Mouse (Mus musculus) limb, embryonic 10.5 days (tissue): ENCODE data around the gene Cyp20a1. TPM values are rescaled to one million over a fixed set of nuclear protein-coding genes. Genes with fewer than 3 reads are reported as not detected.

Experiments used
- DNase-seq: peaks from one replicate; pipeline ENCODE4 v3.0.0-alpha.2; 2017; ENCODE audit warnings: low spot score
- H3K27ac ChIP-seq: fragments of 300-500 bp; sonication (generic); 2 replicates; pipeline ENCODE4 v1.5.1; 2016; ENCODE audit warnings: mild to moderate bottlenecking
- H3K27me3 ChIP-seq: fragments of 300-500 bp; sonication (generic); 2 replicates; pipeline ENCODE4 v1.6.1; 2016; ENCODE audit warnings: low read depth, mild to moderate bottlenecking; ENCODE audit not compliant: poor library complexity, severe bottlenecking
- H3K36me3 ChIP-seq: fragments of 300-500 bp; sonication (generic); 2 replicates; pipeline ENCODE4 v1.6.1; 2016; ENCODE audit warnings: mild to moderate bottlenecking, moderate library complexity
- H3K4me1 ChIP-seq: fragments of 300-500 bp; sonication (generic); 2 replicates; pipeline ENCODE4 v1.6.1; 2016
- H3K4me3 ChIP-seq: fragments of 300-500 bp; sonication (generic); 2 replicates; pipeline ENCODE4 v1.5.1; 2016; ENCODE audit warnings: mild to moderate bottlenecking, moderate library complexity
- H3K9me3 ChIP-seq: fragments of 300-500 bp; sonication (generic); replicated peaks from 2 replicates; pipeline ENCODE4 v1.6.1; 2016; ENCODE audit warnings: mild to moderate bottlenecking
- WGBS: fragments of 180-500 bp; shearing (Covaris S2); methylation state at CpG from one replicate; pipeline ENCODE4 v1.1.7; 2016; 5-methylcytosine and 5-hydroxymethylcytosine counted together
- polyA plus RNA-seq: library from polyadenylated mRNA; unstranded; fragments of >200 nt; fragmentation: Nextera tagmentation; extraction: Ambion mirVana; gene quantifications from 2 replicates; pipeline ENCODE4 v1.2.1, GENCODE M21; 2016

The Cyp20a1 gene
- 20.9 and 25.3 TPM in 2 replicates for polyA plus RNA-seq

- 1% methylated on average over 60 of the region's 60 CpGs for WGBS
- no peaks in the 10 kb centered on the region for H3K9me3 ChIP-seq
- peak within 1 kb of the TSS; percentile 75 for H3K4me3 ChIP-seq
- H3K4me1 ChIP-seq = peaks cover 16% of the 10 kb centered on the region
- H3K27me3 ChIP-seq = no peaks in the 10 kb centered on the region
- DNase-seq = peak; percentile 92
- H3K36me3 ChIP-seq = peaks cover 12% of the 10 kb centered on the region
- peak within 1 kb of the TSS; percentile 94 for H3K27ac ChIP-seq
Measured at GRCm38 (mm10) chr1:60342808-60343629, at the start of gene Cyp20a1. Gene Cyp20a1 (plus strand): TSS chr1:60343323.

- no peaks in the 10 kb centered on the region for H3K9me3 ChIP-seq
- WGBS = 80% methylated on average over 1 of the region's 1 CpGs
- H3K4me1 ChIP-seq = no peaks in the 10 kb centered on the region
- no peak overlapping the region for H3K4me3 ChIP-seq
- peaks cover 66% of the 10 kb centered on the region for H3K36me3 ChIP-seq
- no peaks in the 10 kb centered on the region for H3K27me3 ChIP-seq
- H3K27ac ChIP-seq = no peak overlapping the region
- no peak for DNase-seq
Measured at GRCm38 (mm10) chr1:60293921-60294320, 49.2 kb upstream of the Cyp20a1 start.

- H3K36me3 ChIP-seq = peaks cover 7% of the 10 kb centered on the region; the same call in 1 of the 2 replicates
- DNase-seq = no peak
- H3K4me3 ChIP-seq = peak overlapping the region; percentile 75
- H3K27me3 ChIP-seq = no peaks in the 10 kb centered on the region
- peaks cover 16% of the 10 kb centered on the region for H3K4me1 ChIP-seq
- 17% methylated on average over 14 of the region's 14 CpGs for WGBS
- peak overlapping the region; percentile 94 for H3K27ac ChIP-seq
- no peaks in the 10 kb centered on the region for H3K9me3 ChIP-seq
Measured at GRCm38 (mm10) chr1:60343630-60344455, 720 bp downstream of the Cyp20a1 start.

GRCm38 (mm10) chr1:60344670-60345069 is 1.5 kb downstream of the Cyp20a1 start:
- H3K4me3 ChIP-seq = no peak overlapping the region
- 90% methylated on average over 6 of the region's 6 CpGs for WGBS
- H3K27me3 ChIP-seq = no peaks in the 10 kb centered on the region
- peaks cover 16% of the 10 kb centered on the region for H3K4me1 ChIP-seq
- no peak overlapping the region for H3K27ac ChIP-seq
- DNase-seq = no peak
- 0 out of 2 replicates have a peak, but pooled peaks cover 5% of the 10 kb centered on the region for H3K9me3 ChIP-seq
- H3K36me3 ChIP-seq = peaks cover 9% of the 10 kb centered on the region

- Histone ChIP-seq H3K27me3 (no peaks in the 10 kb centered on the region), H3K9me3 (0 out of 2 replicates have a peak, but pooled peaks cover 5% of the 10 kb centered on the region), H3K4me1 (peaks cover 16% of the 10 kb centered on the region), H3K36me3 (peaks cover 15% of the 10 kb centered on the region), H3K4me3 (no peak overlapping the region), H3K27ac (no peak overlapping the region)
- WGBS = 72% methylated on average over 2 of the region's 2 CpGs
- DNase-seq = no peak
Measured at GRCm38 (mm10) chr1:60345712-60346111, 2.6 kb downstream of the Cyp20a1 start.

GRCm38 (mm10) chr1:60352786-60353185 is 9.7 kb downstream of the Cyp20a1 start:
- Histone ChIP-seq H3K4me3 (no peak overlapping the region), H3K27me3 (no peaks in the 10 kb centered on the region), H3K4me1 (no peaks in the 10 kb centered on the region), H3K36me3 (peaks cover 44% of the 10 kb centered on the region), H3K27ac (no peak overlapping the region), H3K9me3 (0 out of 2 replicates have a peak, but pooled peaks cover 5% of the 10 kb centered on the region)
- 93% methylated on average over 5 of the region's 5 CpGs for WGBS
- no peak for DNase-seq

GRCm38 (mm10) chr1:60361626-60362025 is 18.5 kb downstream of the Cyp20a1 start:
- no peak overlapping the region for H3K27ac ChIP-seq
- no peak for DNase-seq
- 87% methylated on average over 1 of the region's 1 CpGs for WGBS
- no peaks in the 10 kb centered on the region for H3K27me3 ChIP-seq
- no peaks in the 10 kb centered on the region for H3K4me1 ChIP-seq
- peaks cover 42% of the 10 kb centered on the region for H3K36me3 ChIP-seq
- no peaks in the 10 kb centered on the region for H3K9me3 ChIP-seq
- no peak overlapping the region for H3K4me3 ChIP-seq

- peaks cover 80% of the 10 kb centered on the region for H3K36me3 ChIP-seq
Measured at GRCm38 (mm10) chr1:60376556-60376955, 33.4 kb downstream of the Cyp20a1 start.

GRCm38 (mm10) chr1:60381910-60382309 is 38.8 kb downstream of the Cyp20a1 start:
- Histone ChIP-seq H3K4me3 (no peak overlapping the region), H3K36me3 (peaks cover 63% of the 10 kb centered on the region), H3K27ac (no peak overlapping the region), H3K9me3 (no peaks in the 10 kb centered on the region), H3K4me1 (no peaks in the 10 kb centered on the region), H3K27me3 (no peaks in the 10 kb centered on the region)
- 94% methylated on average over 3 of the region's 3 CpGs for WGBS
- no peak for DNase-seq

More at GRCm38 (mm10) chr1:60376556-60376955, 33.4 kb downstream of the Cyp20a1 start:
- H3K27ac ChIP-seq = no peak overlapping the region
- no peaks in the 10 kb centered on the region for H3K27me3 ChIP-seq
- 88% methylated on average over 1 of the region's 1 CpGs for WGBS
- H3K4me3 ChIP-seq = no peak overlapping the region
- no peaks in the 10 kb centered on the region for H3K4me1 ChIP-seq
- no peaks in the 10 kb centered on the region for H3K9me3 ChIP-seq
- DNase-seq = no peak

GRCm38 (mm10) chr1:60404848-60405247 is 61.7 kb downstream of the Cyp20a1 start:
- no peaks in the 10 kb centered on the region for H3K27me3 ChIP-seq
- peaks cover 15% of the 10 kb centered on the region for H3K4me1 ChIP-seq
- DNase-seq = no peak
- no peaks in the 10 kb centered on the region for H3K9me3 ChIP-seq
- no peaks in the 10 kb centered on the region for H3K36me3 ChIP-seq
- no peak overlapping the region for H3K27ac ChIP-seq
- WGBS = 96% methylated on average over 1 of the region's 1 CpGs
- no peak overlapping the region for H3K4me3 ChIP-seq

- peaks cover 2% of the 10 kb centered on the region for H3K36me3 ChIP-seq
- peaks cover 21% of the 10 kb centered on the region for H3K4me1 ChIP-seq
- H3K4me3 ChIP-seq = peak overlapping the region; percentile 96
- no peaks in the 10 kb centered on the region for H3K9me3 ChIP-seq
- H3K27me3 ChIP-seq = no peaks in the 10 kb centered on the region
- 20% methylated on average over 13 of the region's 13 CpGs for WGBS
- H3K27ac ChIP-seq = peak overlapping the region; percentile 99
- no peak for DNase-seq
Measured at GRCm38 (mm10) chr1:60408501-60409167, 65.5 kb downstream of the Cyp20a1 start.

GRCm38 (mm10) chr1:60409168-60409828 is 66.2 kb downstream of the Cyp20a1 start, which contains the start of gene Abi2:
Gene Abi2 (plus strand): TSS chr1:60409619.
- Histone ChIP-seq H3K4me1 (peaks cover 21% of the 10 kb centered on the region), H3K9me3 (no peaks in the 10 kb centered on the region), H3K27me3 (no peaks in the 10 kb centered on the region), H3K36me3 (peaks cover 4% of the 10 kb centered on the region), H3K4me3 (peak within 1 kb of the TSS; percentile 96), H3K27ac (peak within 1 kb of the TSS; percentile 99)
- peak; percentile 96 for DNase-seq
- WGBS = under 1% methylated on average over 50 of the region's 69 CpGs
